Mouse (Mus musculus) retina, postnatal 1 day (tissue): ENCODE measurements around the gene Sept9.

Experiments
- DNase-seq: peaks from one replicate; pipeline ENCODE4 v3.0.0-alpha.2; 2012

Gene Sept9

DNA sequence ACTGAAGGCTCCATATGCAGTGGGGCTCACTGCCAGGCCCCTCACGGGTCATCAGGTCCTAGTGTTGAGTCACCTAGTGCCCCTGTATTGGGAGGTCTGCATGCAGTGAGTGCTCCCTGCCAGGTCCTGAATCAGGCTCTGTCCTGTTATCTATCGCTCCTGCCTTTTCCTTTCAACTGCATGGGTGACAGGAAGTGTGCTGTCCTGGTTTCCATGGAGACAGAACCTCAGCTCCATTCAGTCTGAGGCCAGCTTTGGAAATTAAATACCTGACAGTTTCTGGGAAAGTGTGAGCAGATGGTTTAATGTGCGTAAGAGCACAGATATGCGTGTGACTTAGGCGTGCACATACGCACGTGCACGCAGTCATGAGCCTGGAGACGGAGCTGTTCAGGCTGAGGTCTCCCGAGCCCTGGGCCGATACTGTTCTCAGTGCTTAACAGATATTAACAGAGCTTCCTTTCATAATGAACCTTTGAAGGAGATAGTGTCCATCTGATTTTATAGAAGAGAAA is 49.3 kb downstream of the Sept9 start:
- DNase-seq = peak; percentile 56

DNA sequence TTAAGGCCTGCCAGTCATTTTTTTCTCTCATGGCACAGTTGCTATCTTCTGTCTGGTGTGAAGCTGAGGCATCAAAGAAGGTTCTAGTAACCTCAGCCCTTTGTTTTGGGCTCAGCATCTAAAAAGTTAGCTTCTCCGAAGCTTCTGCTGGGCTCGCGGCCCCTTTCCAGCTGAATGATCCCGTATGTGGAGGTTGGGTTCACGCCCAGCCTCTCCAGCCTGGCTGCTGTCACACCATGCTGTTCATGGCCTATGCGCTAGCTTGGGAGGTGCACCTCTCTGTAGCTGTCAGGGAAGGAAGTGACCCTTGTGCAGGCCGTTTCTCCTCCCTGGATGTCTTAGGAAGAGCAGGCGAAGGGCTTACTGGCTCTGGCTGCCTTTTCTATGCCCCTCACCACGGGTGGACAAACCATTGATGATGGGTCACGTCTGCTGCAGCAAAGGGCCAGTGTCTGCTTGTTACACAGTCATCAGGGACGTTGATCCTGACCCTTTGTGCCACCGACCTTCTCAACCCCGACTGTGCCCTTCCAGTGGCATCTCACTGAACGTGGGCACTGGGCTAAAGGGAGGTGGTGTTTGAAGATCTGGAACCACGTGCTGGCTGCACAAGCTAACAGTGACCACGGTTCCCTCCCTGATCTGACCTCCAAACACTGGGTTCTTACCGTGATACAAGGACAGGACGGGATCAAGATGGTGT is 50.0 kb downstream of the Sept9 start:
- no peak for DNase-seq

DNA sequence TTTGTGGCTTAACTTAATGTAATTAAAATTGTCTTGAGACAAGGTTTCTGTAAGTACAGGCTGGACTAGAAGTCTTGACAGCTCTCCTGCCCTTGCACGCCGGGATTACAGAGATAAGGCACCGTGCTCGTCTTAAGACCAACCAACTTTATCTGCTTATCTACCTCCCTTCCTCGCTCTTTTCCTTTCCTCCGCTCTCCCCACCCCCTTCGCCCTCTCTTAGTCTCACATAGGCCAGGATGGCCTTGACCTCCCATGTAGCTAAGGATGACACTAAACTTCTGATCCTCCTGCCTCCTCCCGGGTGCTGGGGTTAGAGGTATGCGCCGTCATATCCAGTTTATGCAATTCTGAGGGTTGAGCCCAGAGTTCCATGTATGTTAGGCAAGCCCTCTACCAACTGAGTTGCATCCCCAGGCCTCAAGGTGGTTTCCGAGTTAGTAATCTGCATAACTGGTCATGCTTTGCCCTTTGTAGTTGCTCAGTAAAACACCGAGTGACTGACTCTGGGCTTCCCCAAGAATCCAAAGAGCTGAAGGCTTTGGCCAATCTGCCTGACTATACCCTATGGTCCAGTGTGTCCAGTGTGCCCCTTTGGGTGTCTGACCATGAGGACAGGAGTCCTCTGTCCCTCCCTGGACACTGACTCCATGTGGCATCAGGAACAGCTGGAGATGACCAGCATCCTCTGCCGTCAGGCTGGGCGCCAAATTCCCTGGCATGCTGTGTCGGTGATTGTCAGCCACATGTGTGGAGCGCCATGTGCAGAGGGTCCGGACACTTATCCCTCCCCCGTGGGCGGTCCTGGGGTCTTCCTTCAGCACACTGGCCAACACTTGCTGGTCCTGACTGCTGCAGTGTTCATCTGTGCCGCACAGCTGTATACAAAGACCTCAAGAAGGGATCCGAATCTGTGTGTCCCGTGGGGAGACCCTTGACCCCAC is 50.8 kb downstream of the Sept9 start:
- DNase-seq = peak; percentile 36

DNA sequence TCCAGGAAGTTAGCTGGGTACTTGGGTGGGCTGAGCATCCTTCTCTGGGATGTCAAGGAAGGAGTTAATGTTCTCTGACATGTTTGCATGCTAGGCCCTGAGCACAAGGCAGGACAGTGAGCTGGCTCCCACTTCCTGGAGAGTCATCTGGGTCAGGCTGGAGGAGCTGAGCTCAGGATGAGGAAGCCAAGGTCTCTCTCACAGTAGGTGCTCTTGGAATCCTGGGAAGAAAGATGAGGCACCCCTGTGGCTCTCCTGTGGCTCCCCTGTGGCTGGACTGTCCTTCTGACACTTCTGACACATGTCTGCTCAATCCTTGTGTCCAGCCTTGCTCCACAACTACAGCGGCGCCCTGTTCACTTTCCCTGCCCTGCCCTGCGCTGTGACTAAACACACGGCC is 52.3 kb downstream of the Sept9 start:
- no peak for DNase-seq

DNA sequence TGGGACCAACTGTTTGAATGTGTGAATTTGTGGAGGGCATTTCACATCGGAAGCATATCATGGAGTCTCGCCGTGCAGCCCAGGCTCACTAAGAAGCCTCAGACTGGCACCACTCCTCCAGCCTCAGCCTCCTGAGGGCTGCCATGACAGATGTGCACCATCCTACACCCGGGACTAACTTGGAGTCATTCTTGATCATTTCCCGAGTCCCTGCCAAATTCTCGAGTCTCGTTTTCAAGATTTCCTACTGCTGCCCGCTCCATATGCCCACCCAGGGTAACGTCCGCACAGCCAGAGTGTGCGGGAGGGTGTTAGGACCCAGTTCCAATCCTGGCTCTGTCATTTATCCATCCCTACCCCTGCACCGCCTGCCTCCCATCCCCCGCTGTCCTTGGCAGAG is 53.4 kb downstream of the Sept9 start:
- no peak for DNase-seq

DNA sequence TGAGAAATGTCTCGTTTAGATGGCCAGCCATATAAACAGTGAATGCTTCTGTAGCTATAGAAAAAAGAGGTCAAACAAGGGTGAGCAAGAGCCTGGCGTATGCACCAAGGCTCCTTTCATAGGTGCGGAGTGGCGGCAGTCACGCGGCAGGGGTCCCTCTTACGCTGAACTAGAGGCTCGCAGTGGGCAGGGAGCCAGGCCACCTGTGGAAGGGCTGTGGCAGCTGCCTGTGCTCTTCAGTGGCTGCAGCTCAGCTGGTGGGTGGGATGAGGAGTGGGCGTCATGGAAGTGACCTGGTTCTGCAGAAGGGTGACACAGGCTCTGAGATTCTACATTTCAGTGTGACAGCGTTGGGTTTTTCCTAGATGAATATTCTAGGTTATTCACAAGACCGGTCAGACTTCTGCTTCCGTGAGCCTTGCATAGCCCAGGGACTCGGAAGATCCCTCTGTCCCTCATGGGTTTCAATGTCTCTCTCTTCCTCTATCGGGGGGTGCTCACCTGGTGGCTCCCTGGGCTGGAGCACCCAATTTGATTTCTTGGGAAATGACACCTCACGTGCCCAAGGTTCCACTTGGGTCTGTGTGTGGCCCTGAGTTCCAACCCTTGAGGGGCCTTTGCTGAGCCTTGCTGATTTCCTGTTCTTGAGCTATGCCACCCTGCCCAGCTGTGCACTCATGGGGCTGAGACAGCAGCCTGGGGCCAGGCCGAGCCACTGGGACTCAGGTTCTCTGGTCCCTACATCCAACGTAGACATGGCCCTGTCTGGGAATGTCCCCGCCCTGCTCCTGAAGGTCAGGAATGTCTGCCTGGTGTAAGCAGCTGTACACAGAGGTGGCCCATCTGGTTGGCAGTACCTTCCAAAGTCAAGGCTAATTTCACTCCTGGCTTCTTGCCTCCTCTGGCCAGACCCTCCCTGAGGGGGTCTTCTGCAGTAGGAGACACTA is 55.0 kb downstream of the Sept9 start:
- DNase-seq = peak; percentile 45

DNA sequence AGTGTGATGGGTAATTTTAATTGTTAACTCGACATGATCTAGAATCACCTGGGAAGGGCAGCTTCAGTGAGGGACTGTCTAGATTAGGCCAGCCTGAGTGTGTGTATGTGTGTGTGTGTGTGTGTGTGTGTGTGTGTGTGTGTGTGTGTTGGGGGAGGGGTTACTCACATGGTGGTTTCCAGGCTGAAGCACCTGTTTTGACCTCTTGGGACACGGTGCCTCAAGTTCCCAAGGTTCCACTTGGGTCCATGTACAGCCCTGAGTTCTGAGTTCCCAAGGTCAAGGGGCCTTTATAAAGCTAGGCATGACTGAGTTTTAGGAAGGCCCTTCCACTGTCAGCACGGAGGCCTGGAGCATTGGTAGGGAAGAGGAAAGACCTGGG is 55.6 kb downstream of the Sept9 start:
- no peak for DNase-seq

DNA sequence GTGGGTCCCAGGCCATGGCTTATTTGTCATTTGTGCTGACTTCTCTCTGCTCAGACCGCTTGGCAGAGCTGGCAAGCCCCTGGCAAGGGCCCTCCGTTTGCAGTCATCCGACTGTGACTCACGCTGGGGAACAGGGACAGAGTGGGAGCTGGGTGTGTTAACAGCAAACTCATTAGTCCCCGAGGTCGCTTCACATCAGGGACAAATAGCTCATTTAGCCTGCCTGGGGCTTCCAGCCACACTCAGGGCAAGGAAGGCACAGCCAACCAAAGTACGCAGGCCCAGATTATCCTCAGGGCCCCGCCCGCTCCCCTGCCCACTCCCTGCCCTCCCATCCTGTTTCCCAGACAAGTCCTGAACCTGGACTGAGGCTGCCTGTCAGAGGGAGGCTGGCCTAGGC is 56.6 kb downstream of the Sept9 start:
- DNase-seq = peak; percentile 68

DNA sequence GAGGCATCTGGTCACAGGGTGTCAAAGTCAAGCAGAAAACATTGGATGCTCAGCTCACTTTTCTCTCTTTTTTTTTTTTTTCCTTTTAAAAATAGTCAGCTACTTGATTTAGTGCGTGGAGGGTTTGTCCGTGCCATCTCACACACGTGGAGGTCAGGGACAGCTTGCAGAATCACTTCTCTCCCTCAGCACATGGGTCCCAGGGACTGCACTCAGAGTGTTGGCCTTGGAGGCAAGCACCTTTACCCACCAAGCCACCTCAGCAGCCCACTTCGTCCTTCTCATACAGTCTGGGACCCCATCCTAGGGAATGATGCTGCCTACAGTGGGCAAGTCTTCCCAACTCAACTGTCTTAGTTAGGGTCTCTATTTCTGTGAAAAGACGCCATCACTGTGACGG is 57.4 kb downstream of the Sept9 start:
- no peak for DNase-seq

DNA sequence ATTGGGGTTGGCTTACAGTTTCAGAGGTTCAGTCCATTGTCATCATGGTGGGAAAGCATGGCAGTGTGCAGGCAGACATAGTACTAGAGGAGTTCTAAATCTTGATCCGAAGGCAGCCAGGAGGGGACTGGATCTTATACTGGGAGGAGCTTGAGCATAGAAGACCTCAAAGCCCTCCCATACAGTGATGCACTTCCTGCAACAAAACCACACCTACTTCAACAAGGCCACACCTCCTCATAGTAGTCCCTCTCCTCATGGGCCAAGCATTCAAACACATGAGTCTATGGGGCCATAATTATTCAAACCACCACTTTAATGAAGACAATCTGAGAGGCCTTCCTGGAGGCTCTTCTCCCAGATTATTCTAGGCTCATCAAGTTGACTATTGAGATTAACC is 57.8 kb downstream of the Sept9 start:
- no peak for DNase-seq

DNA sequence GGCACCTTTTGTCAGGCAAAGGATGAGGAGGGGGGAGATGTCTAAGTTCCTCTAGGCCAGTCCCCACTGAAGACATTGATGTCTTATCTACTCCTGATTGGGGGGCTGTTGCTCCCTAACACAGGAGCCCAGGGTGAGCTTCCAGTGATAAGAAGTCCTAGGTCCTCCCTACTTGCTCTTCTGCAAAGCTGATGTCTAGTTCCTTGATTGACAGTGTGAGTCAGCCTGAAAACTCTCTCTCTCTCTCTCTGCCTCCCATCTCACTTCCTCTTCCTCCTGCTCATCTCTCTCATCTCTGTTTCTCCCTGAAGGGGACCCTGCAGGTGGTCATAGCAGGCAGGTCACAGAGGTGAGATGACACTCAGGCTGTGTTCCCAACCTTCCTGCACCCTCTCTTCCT is 58.4 kb downstream of the Sept9 start:
- DNase-seq = no peak

DNA sequence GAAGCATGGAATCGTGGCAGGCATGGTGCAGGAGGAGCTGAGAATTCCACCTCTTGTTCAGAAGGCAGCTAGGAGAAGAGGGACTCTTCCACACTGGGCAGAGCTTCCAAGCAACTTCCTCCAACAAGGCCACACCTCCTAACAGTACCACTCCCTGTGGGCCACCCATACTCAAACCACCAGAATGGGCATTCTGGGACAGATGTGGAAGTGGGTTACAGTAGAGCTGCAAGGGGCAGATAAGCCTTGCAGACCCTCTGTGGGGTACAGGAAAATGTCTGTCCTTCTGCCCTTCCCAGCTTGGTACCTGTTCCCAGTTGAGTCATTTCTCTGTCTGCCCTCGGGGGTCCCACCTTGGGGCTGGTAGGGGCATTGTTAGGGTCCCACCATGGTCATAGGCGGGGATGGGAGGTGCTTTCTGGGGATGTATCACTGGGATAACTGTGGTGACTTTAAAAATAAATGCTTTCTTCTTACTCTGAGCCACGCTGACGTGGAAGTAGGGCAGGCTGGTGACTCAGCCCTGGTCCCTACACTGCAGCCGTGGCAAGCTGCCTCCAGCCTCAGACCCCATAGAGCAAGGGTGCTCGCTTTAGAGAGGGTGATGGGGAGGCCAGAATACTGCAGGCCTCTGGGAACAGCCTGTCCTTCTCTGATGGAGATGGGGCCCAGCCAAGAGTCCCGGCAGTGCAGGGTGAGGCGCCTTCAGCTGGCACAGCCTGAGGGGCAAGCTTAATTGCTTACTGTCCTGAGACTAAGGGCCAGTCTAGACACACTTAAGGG is 59.9 kb downstream of the Sept9 start:
- no peak for DNase-seq

DNA sequence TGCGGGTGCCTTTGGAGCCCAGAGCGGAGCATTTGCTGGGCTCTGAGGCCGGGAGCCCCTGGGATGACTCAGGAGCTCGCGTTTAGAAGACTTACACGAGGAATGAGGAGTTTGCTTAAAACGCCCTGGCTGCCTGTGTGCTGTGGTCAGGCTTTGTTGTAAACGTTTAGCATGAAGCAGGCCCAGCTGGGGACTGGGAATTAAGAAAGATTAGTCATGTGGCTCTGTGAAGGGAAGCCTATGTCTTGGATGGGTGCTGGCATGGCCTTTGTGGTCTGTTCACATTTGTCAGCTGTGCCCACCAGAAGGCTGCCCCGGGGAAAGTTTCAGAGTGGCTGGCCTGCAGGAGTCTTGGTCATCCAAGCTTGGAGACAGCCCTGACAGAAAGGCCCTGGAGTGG is 61.2 kb downstream of the Sept9 start:
- DNase-seq = peak; percentile 48

DNA sequence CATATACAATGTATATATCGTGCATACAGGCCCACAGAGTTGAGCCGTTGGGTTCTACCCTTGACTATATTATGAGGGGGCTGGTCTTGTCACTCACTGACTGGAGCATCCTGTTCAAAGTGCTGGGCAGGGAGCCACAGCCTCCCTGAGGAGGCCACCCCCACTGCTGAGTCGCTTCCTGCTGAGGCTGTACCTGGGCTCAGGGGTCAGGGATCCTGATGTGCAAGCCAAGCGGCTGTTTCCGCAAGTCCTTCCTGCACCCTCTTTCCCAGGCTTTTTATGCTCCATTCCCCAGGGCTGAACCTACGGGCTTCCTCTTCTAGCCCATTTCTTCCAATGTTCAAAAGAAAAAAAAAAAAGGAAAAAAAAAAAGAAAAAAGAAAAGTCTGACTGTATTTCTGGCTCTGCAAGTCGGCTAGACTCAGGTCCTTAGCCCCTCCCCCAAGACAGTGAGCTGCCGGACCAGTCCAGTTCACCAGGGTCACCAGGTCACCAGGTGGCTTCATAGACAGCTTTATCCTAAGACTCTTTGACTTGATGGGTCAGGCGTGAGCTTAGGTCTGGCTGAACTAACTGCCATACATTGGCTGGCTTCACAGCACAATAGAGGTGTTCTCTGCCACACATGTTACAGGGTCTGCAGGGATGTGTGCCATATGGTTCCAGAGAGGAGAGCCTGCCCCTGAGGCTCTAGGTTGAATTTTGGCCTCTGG is 63.8 kb downstream of the Sept9 start:
- peak; percentile 53 for DNase-seq

DNA sequence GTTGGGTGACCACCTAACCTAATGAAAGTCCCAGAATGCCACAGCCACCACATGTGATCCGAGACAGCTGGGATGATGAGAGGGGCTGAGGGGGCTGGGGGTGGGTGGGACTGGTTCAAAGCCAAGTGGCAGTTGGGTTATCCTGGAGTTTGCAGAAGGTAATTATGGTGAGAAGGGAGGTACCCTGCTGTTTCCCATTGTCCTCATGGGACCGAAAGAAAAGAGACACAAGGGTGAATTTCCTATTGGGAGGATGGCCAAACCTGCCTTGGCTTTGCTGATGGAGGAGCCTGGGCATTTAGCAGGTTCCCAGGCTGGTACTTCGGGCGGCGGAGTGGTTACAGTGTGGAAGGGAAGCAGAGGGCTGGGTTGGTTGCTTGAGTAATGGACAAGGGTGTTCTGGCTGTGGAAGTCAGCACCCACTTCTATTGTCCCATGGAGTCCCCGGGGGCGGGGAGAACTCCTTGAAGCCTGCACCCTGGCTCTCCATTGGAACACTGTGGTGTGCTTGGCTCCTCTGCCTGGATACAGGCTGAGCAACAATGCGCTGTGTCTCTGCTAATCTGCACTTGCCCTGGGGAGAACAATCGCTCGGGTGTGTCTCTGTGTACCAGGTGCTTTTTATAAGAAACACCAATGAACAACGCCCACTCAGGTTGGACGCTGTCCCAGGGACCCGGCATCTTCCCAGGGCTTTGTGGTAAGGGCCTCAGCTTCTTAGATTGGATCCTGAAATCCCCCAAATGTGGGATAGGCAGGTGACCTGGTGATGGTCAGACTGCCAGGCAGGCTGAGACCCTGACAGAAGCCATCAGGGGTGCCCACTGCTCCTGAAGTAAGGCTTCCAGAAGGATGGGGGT is 64.9 kb downstream of the Sept9 start:
- DNase-seq = peak; percentile 62

DNA sequence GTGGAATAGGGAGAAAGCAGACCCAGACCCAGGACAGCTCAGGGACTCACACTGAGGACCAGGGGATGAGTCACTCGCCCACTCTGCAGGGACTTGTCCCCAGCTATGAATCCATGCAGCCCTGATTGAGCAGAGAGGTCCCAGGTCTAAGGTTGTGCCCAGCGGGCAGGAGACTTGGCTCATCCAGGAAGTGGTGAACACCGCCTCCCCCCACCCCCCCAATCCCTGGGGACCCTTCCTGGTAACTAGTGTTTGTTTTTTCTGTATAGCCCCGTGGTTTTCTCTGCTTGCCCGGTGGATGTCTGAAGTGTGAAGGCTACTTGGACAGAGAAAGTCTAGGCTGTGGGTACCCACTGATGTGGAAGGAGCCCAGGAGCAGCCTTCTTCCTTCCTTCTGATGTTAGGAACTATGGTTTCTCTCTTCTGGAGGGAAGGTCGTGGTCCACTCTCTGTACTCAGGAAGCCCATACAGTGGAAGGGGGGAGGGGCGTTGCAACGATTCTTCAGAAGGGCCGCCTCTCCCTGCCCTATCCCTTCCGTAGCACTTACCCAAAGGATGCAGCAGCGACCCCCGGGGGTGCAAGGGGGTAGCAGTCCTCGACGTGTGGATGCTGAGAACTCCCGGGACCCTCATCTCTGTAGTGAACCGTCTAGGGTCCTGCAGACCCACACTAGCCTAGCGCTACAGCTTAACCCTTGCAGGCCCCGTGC is 66.0 kb downstream of the Sept9 start:
- peak; percentile 56 for DNase-seq

DNA sequence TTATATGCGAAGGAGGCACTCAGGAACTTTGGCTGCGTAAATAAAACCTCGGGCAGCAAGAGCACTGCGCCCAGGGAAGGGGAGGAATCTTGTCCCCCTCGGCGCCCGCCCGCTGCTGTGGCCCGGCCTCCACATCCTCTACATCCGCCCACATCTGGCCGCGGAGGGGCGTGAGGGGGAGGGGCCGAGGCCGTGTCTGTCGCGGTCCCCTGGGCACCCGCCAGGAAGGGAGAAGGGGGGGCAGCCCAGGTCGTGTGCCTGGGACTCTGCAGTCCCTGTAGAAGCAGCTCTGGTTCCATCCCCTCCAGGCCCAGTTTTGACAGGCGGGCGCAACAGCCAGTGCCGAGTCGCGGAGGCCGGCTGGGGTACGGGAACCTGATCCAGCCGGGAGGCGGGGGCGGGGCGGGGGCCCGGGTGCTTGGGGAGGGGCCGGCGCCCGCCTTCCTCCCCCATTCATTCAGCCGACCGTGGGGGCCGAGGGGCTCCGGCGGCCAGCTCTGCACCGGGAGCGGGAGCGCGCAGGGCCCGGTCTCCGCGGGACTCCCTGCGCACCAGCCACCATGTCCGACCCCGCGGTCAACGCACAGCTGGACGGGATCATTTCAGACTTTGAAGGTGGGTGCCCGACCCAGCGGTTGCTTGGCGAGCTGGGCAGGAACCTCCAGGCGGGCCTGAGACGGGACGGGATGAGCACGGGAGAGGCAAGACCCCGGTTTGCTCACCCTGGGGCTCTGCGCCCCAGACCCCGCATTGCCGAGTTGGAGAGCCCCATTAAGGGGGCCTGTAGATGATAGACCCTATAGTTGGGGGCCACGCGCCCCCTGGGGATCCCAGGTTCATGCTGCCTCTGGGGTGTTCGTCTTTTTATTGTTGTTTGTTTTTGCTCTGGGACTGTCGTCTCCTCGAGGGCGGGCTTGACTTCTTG is 66.8 kb downstream of the Sept9 start:
- peak; percentile 74 for DNase-seq

DNA sequence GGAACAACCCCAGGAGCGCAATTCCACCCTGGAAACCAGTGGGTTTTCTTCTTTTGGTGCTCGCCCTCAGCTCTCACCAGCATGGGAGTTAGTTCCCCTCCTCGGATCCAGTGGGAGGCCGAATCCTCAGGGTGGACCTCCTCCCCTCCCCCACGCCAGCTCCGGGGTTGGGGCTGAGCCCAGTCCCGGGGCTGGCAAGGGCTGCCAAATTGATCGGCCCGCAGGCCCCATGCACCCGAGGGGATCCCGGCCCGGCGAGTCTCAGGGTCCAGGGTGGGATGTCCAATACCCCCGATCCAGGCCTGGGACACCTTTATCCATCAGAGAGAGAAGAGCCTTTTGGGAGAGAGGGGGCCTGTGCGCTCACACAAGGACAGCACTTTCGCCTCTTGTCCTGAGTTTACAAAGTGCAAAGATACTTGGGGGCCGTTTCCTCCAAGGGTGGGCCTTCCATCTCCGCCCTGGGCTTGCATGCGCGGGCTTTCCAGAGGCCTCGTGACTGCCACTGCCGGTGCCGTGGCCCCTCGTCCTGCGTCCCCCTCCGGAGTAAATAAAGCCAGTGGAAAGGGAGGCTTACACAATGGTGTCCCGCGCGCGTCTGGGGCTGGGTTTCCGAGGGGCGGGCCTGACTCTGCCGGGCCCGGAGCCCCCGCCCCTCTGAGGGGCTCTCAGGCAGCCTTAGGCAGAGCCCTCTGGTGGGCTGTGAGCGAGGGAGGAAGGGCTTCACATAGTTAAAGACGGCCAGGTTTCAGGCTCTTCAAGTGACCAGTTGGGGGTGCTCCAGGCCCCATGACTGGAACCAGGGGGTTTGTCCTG is 67.7 kb downstream of the Sept9 start:
- DNase-seq = peak; percentile 74
